Mouse (Mus musculus): Measurements from ENCODE around the gene Scgb2b20.
"Not testable (repeated sequence)": the region's sequence is repeated elsewhere in the genome, so short reads cannot be mapped to it uniquely, and the experiment has no call there.

DNA sequence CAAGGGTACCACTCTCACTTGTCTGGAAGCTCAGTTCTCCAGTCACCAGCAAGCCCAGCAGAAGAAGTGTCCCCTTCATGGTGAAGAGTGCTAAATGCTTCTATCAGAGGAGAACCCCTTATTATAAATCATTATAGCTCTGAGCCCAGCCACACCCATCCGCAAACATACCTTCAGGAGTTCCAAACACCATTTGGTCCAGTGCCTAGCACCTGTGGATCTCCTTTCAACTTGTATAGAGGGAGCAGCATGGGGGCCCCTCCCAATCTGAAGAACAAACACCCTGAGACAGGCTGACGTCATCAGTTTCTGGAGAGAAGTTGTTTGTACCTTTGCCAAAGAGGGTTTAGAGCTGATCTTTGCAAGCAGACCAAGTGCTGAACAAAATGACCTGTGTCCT, at the start of gene Scgb2b20:
- not testable (repeated sequence) for TF ChIP-seq POLR2A, CTCF (IDR thresholded peaks at IDR 0.05; ENCODE audit: extremely low read depth, insufficient read depth, low read length)

Measured in cortical plate, adult 2 months (tissue).